Mouse (Mus musculus) cerebellum, postnatal 4 days (tissue): Measurements from ENCODE around the gene Cfap97d1.

Experiments used
- DNase-seq, 2 experiments: peaks; one replicate each; pipeline ENCODE4 v3.0.0; 2022; ENCODE audit warnings: low spot score in 2 of 2, mixed read lengths in 1 of 2

Cfap97d1 gene

DNA sequence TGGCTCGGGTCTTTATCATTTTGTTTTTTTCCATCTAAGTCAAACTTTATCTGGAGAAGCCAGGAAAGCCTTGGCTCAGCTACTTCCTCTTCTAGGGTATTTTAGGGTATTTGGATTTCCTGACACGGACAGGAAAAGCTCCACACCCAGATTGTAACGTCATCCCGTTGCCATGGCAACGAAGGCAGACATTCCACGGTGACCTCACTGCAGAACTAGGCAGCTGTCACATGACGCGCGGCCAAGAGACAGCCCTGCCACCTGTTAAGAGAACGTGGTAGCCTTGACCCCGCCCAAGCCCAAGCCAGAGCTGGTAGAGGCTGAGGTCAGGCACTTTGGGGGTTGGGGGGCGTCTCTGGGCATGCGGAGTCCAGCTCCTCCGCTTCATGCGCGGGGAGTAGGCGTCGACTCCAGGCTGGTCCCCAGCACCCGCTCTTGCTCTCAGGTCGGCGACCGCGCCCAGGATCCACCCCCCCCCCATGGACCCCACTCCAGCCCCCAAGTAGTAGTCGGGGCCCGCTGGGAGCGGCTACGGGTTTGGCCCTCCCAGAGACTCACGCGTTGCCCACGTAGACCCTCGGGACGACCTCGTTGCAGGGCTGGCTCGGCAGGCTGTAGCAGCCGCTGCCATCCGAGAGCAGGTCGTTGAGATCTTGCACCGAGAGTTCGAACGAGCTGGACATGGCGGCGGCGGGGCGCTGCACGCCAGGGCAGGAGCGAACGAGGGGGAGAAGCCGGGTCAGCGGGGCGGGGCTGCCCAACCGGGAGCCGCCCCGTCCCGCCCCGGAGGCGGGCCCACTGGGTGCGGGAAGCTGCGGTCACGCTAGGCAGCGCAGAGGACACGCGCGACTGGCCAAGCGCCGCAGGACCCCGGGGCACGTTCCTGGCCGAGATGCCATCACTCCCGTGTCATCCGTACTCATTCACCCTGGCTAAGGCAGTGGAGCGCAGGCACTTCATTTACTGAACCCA lies at the start of gene Cfap97d1:
TSS of gene Cfap97d1 (plus strand) at position 226 of the 972 bp plus-strand sequence.
- peak; percentile 70 to 86 for DNase-seq

DNA sequence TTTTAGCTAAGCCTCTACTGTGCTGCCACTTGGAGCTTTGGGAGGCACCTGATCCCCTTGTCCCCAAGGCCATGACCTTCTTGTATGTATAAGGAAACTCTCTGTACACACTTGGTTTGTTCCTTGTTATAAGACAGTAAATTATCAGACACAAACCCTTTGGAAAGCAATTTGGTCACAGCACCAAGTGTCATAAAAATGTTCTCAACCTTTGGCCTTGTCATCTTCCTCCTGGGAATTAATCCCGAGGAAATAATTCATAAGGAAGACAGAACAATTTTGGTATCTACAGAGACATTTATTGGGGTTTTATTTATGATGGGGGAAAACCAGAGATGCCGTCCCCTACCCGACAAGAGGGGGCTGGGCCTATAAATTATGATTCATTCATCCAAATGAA lies 48.3 kb upstream of the Cfap97d1 start:
- DNase-seq, result no peak

DNA sequence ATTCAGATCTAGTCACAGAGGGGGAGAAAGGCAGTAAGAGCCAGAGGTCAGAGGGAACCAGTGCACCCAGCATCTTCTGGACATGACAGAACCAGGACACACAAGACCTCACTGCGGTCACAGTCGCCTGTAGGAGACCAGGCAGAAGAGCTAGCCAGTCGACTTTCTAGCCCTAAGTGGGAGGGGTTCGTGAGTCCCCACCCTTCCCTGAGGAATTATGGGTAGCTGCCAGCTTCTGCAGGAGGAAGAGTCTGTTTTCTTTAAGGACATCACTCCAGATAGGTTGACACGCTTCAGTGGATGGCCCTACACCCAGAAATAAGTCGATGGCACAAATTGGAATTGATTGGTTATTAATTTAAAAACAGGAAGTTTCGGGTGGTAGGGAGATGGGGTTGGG lies 47.7 kb upstream of the Cfap97d1 start:
- DNase-seq, result no peak

DNA sequence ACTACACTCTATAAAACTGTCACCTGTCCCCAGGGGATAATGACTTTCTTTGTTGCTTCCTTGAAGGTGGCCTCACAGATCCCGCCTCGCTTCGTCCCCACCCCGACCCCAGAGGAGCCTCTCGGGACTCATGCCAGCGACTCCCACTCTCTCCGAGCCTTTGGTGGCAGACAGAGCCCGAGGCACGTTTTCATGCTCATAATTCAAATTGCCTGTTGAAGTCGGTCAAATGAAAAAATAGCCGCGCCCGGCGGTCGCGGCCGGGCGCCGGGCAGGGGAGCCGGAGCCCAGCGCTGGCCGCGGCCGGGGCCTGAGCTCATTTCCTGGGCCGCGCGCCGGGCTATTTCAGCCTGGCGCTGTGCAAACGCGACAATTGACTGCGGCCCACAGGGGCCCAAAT lies 47.0 kb upstream of the Cfap97d1 start:
- DNase-seq, result peak in 1 of 2 experiments; percentile 22

DNA sequence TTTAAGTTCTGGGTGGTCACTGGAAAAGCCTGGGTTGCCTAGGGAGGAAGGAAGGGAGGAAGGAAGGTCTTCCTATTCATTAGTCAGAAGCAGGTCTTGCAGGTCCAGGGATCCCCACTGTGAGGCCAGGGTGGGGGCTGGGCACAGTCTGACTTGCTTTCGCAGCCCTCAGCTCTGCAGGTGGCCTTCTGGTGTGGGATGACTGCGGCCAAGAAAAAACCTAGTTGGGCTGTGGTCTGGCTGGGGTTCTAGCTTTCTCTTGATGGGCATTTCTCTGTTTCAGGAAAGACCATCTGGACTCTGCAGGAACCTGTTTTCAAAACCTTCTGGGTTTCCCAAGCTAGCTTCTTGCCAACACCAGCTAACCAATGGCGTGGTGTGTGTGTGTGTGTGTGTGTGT lies 41.0 kb upstream of the Cfap97d1 start:
- peak in 1 of 2 experiments; percentile 40 for DNase-seq

DNA sequence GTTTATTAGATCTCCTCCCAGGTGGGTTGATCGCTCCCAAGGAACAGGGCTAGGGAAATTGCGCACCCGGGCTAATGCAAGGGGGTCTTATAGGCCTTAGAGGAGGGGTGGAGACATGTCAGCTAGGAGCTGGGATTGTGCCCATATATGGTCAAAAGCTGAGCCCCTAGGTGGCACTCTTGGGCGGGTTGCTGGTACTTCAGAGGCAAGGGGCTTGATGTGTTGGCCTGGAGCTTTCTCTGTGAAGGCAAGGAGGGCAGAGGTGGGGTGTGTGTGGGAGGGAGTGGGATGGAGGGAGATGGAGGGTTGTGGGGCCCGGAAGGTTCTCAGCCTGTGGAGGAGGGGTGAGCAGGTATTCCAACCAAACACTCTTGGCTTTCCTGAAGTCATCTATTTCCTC lies 37.6 kb upstream of the Cfap97d1 start:
- no peak for DNase-seq

DNA sequence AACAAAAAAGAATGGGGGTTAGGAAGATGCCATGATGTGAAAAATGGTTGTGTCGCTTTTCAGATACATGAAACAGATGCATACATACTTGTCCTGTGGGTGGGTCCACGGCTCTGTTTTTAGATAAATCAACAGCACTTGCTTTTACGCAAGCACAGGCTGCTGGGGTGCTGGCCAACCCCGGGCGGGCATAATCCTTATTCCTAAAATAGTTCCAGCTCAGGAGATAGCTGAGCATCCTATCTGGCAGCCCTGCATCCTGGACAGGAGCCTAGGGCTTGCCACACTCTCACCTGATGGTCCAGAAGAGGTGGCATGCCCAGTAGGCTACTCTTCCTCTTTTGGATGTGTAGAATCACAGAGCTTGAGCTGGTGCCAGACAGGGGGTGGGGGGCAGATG lies 34.1 kb upstream of the Cfap97d1 start:
- DNase-seq, result no peak

DNA sequence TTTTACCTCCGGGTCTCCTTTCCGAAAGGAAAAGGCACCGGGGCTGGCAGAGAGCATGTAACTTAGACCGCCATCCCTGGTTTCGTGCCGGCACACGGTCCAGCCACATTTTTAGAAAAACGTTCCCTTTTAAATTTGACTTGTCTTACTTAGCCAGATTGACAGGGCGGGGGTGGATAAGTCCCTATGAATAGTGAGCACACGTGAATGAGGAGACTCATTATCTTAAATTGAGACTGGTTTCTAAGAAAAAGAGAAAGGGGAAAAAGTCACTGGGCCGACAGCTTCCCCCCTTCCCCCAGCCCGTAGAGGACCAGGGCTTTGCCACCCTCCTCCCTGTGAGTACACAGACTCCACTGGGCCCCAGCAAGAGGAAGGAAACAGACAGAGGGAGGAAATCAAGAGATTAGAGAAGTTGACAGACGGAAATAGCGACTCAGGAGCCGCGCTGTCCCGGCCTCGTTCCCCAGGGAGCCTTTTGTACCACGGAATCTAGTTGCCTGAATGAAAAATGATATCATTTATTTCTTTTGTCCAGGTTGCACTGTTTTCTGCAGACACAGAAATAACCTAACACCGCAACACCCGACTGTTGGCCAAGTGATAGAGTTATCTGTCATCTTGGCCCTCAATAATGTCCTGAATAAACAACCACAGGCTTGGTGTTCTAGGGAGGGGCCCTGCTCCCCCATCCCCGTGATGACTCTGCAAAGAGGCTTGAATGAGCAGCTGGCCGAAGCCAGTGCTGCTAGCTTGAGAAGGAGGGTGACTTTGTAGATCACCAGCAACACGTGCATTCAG lies 31.3 kb upstream of the Cfap97d1 start:
- DNase-seq, result no peak

DNA sequence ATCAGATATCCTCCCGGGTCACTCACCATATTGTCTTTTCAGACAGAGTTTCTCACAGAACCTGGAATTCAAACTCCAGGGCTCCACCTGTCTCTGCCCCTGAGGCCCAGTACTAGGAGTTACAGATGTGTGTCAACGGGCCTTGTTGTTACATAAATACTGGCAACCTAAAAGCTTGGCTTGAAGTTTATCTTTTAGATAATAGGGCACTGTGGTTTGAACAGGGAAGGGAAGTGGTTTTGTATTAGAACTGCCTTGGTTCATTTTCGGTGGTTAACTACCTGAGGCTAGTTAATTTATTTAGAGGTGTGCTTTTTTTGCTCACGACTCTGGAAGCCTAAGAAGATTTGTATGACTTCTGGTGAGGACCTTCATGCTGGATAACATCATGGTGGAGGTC lies 30.6 kb upstream of the Cfap97d1 start:
- DNase-seq, result no peak

DNA sequence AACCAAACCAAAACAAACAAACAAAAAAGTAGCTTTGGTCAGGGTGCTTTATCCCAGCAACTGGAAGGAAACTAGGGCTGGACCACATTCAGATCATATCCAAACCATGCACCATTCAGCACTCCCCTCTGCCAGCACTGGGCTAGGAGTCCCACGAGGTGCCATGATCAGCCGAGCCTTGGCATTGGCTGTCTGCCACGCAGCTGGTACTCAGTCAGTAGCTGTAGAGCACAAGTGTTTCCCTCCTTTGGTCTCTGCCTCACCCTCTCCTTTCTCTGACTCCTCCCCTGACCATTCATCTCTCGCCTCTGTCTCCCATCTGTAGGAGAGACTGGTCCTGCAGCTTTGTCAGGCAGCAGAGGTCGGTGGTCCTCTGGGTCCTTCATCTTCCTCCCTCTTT lies 26.6 kb upstream of the Cfap97d1 start:
- no peak for DNase-seq

DNA sequence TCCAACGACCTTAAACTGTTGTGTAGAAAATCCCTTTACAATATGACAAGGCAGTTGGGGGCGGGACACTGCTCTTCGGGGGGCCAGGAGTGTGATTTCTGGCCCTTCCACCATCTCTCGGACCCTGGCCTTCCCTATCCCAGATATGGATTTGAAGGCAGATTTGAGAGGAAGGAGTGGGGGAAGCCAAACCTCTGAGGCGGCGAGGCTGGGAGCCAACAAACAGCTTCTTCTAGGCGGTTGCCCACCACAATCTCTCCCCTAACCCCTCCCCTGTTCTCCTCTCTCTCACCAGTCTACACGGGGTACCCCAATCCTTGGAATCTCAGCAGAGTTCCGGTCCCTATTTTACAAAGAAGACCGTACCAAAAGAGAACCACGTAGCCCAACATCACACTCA lies 21.0 kb upstream of the Cfap97d1 start:
- DNase-seq, result no peak

DNA sequence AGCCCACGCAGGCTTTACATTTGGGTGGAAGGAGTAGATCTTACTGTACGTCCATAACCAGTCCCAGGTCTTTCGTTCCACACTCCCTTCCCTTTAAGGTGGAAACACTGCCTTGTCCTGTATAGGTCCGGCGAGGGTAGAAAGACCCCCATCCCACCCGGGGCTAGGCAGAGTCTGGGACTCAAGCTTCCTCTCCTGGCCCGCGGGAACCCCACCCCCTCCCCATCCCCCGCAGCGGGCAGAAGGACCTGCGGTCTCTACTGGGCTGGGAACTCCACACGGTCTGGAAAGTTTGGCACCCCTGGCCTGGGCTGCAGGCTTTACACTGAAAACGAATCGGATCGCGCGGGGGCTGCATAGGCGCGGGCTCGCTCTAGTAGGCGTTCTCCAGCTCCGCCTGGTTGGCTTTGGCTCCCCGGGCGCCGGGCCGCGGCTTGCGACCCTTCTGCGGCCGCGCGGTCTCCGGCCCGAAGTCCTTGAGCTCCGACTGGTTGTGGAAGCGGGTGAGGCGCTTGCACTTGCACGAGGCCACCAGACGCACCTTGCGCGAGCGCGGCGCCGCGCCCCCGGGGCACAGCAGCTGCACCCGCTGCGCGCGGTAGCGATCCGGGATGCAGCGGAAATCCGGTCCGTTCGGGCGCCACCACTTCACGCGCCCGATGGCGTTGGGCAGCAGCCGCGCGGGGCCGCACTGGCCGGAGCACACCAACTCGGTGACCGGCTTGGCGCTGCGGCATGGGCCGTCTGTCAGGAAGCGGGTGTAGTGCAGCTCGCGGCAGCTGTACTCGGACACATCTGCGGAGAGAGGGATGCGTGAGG lies 20.4 kb upstream of the Cfap97d1 start:
- peak; percentile 31 to 49 for DNase-seq

DNA sequence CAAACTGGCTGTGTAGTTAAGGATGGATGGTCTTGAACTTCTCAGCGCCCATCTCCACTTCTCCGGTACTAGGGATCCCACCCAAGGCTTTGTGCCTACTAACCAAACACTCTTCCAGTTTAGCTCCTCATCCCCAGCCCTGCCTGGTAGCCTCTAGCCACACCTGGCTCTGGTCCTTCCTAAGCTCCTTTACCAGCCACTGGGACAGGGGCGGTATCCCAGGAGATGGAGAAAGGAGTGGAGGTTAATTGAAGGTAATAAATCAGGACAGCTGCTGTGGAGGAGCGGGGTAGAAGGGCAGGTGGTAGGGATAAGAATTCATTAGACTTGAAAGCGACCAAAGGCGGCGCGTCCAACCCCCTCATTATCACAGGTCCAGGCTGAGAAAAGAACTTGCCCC lies 19.4 kb upstream of the Cfap97d1 start:
- no peak for DNase-seq

DNA sequence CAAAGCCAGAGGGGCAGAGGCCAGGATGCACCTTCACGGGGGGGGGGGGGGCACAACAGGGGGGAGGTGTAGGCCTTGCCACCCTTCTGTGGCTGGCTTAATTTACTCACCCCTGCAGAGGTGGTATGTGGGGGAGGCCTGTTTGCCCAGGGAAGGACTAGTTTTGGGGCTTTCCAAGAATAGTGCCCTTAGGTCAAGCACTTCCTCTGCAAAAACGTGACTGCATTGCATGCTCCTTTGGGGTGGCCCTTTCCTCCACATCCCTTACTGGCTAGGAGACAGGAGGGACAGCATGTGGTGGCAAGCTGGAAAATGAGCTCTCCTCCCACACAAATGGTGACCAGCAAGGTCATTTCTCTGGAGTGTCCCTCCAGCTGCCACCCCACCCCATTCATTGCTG lies 18.5 kb upstream of the Cfap97d1 start:
- DNase-seq, result no peak

DNA sequence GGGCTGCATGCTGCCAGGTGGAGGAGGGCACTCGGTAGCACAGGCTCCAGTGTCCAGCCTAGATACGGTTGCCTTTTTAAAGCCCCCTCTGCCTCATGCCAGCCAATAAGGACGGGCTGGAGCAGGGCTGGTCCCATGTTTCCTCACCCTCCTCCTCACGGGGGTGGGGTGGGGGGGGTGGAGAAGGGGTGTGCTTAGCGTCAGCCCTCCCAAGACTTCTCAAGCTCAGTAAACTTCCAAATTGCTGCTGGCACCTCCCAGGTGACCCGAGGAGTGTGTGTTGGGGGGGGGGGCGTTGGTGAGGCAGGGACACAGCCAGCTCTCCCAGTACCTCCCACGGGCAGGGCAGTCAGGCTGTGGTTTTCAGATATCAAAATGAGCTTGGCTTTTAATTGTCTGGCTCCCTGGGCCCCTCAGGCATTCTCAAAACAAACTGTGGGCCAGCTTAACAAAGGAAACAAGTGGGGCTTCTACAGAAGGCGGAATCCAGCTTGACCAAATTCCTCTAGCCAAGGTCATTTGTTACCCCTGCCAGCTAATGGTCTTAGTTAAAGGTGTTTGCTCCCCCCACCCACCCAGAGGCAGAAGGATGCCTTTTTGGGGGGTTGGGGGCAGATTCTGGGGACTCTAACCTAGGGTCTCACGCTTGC lies 17.0 kb upstream of the Cfap97d1 start, which contains the start of gene Sost:
TSS of gene Sost (minus strand) at position 51 of the 650 bp plus-strand sequence.
- DNase-seq, result no peak

DNA sequence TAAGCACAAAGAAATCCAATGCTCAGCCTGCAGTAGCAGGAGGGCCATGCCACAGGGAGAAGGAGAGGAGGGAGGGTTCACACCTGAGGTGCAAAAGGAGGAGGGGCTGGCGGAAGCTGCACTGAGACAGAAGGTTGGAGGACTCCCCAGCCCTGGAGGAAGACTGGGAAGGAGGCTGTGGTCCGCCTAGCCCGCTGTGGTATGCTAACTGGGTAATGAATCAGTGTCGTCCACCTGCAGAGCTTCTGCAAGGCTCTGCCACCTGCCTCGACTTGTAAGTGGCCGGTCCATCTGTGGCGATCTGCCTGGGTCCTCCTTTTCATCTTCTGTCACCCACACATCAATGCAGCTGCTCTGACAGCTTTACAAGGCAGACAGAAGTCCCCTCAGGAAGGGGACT lies 15.8 kb upstream of the Cfap97d1 start:
- DNase-seq, result no peak

DNA sequence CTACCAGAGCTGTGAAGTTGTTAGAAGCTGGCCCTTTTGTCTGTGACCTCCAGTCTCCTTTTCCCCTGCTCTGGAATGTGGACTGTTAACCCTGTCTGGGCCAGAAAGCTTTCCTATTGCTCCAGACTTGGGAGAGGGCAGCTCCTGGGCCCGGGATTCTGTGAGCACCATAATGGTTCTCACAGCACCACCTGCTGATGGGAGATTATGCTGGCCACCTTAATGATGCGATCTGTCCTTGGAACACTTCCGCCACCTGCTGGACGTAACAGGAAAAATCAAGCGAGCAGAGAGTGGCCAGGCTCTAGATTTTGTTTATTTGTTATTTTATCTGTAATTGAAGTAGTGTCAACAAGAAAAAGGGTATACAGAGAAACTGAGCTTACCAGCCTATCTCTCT lies 15.3 kb upstream of the Cfap97d1 start:
- peak; percentile 72 to 82 for DNase-seq

DNA sequence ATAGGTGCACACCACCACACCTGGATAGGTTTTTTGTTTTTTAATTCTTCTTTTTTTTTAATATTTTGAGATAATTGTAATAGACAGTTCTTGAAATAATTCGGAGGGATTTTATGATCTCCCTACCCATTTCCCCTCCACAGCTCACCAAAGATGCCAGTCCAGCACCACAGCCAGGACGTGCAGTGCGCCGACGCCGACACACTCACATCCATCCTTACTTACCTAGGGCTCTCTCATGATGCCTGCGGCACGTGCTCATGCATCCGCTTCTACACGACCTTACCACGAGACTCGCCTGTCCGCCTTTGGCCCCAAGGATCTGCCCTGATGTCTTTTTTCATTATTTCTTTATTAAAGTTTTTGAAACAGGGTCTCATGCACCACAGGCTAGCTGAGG lies 14.2 kb upstream of the Cfap97d1 start:
- no peak for DNase-seq

DNA sequence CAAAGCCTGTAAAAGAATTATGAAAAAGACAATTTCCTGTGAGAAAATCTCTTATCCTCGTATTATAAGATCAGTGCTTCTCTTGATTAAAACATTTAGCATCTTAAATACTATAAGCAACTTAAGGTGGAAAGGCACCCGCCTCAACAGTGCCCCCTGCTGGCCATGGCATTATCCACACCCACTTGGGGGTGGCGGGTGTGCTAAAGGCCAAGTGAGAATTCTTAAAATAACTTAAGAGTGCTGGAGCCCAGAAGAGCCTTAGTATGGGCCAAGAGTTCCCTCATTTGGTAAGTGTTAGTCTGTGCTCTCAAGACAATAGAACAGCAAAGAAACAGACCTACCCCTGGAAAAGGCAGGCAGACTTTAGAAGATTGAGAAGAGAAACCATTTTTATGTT lies 12.7 kb upstream of the Cfap97d1 start:
- DNase-seq, result no peak

DNA sequence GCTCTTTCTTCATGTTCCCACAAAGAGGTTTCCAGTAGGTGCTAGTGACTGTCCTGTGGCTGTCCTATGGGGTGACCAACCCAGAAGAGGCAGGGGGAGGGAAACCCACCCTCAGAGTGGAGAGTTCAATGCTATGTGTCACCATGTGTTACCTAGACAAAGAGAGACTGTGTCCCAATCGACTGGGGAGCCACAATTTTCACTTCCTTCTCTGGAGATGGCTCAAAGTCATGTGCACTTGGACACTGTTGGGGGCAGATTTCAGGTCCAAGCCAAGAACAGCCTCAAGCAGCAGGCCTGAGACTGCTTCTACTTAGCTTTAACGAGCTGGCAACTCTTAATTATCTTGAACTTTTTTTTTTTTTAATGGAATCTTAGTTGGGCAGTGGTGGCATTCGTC lies 12.0 kb upstream of the Cfap97d1 start:
- DNase-seq, result no peak

DNA sequence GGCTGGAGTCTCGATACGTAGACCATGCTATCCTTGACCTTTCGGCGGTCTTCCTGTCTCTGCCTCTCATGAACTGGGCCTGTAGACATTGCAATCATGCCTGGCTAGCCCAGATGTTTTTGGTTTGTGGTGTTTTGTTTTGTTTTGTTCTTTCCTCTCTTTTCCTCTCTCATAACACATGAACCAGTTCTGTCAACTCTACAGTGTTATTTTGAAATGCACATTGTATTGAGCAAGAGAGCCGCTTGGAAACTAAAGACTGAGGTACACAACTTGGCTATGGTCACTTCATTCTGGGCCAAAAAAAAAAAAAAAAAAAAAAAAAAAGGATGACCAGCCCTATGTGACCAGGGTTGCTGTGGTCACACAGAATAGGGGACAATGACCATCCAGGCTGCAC lies 11.4 kb upstream of the Cfap97d1 start:
- no peak for DNase-seq
